Mouse (Mus musculus) forebrain, postnatal 0 days (tissue): ENCODE data around the gene Senp7. TPM values are rescaled to one million over a fixed set of nuclear protein-coding genes. Genes with fewer than 3 reads are reported as not detected.

Source experiments
- ATAC-seq: fragments of 200-750 bp; cut with Nextera tagmentation; 2 replicates; pipeline ENCODE4 v1.8.0; 2017; ENCODE audit warnings: mild to moderate bottlenecking, moderate library complexity
- DNase-seq: peaks from one replicate; pipeline ENCODE4 v3.0.0-alpha.2; 2015
- H3K27ac ChIP-seq: fragments of 300-500 bp; sonication (generic); 2 replicates; pipeline ENCODE4 v1.5.1; 2014; ENCODE audit warnings: low read depth, mild to moderate bottlenecking, antibody characterized with exemption, low read length, moderate library complexity, mixed read lengths
- H3K27me3 ChIP-seq: fragments of 300-500 bp; sonication (generic); 2 replicates; pipeline ENCODE4 v1.6.1; 2014; ENCODE audit warnings: mild to moderate bottlenecking, low read length, mixed read lengths; ENCODE audit not compliant: insufficient read depth
- H3K36me3 ChIP-seq: fragments of 300-500 bp; sonication (generic); 2 replicates; pipeline ENCODE4 v1.6.1; 2014; ENCODE audit warnings: mild to moderate bottlenecking, moderate library complexity; ENCODE audit not compliant: insufficient read depth
- H3K4me1 ChIP-seq: fragments of 300-500 bp; sonication (generic); 2 replicates; pipeline ENCODE4 v1.6.1; 2014; ENCODE audit warnings: antibody characterized with exemption; ENCODE audit not compliant: insufficient read depth
- H3K4me2 ChIP-seq: fragments of 300-500 bp; sonication (generic); 2 replicates; pipeline ENCODE4 v1.6.1; 2014; ENCODE audit warnings: low read depth, mild to moderate bottlenecking, moderate library complexity
- H3K4me3 ChIP-seq: fragments of 300-500 bp; sonication (generic); 2 replicates; pipeline ENCODE4 v1.5.1; 2014; ENCODE audit warnings: low read depth, low read length, mixed read lengths
- H3K9ac ChIP-seq: fragments of 300-500 bp; sonication (generic); 2 replicates; pipeline ENCODE4 v1.6.1; 2014; ENCODE audit warnings: mild to moderate bottlenecking
- H3K9me3 ChIP-seq: fragments of 300-500 bp; sonication (generic); 2 replicates; pipeline ENCODE4 v1.6.1; 2016; ENCODE audit warnings: low read length
- CTCF ChIP-seq: sonication (generic); IDR thresholded peaks from 2 replicates; pipeline ENCODE4 v1.5.1; 2016; ENCODE audit warnings: antibody characterized with exemption, control low read depth, low read depth
- WGBS: fragments of 180-500 bp; shearing (Covaris S2); extraction: QIAGEN DNeasy Blood & Tissue Kit; methylation state at CpG from one replicate; pipeline ENCODE4 v1.1.7; 2014; 5-methylcytosine and 5-hydroxymethylcytosine counted together
- polyA plus RNA-seq: library from polyadenylated mRNA; unstranded; fragments of >200 nt; fragmentation: Nextera tagmentation; extraction: Ambion mirVana; gene quantifications from 2 replicates; pipeline ENCODE4 v1.2.1, GENCODE M21; 2015
- total RNA-seq: library from RNA; depleted of rRNA; stranded (reverse); fragments of >200 nt; gene quantifications from 2 replicates; pipeline ENCODE4 v1.2.3, GENCODE M21; 2014

Gene Senp7
- total and polyA plus RNA-seq, 2 experiments from 2014 or later: 32.8 to 35.0 TPM

- peak overlapping the region; percentile 83 for H3K4me3 ChIP-seq
- H3K9me3 ChIP-seq: no peaks in the 10 kb centered on the region
- peaks cover 12% of the 10 kb centered on the region; the same call in 1 of the 2 replicates for H3K36me3 ChIP-seq
- peaks cover 16% of the 10 kb centered on the region for H3K4me1 ChIP-seq
- peak overlapping the region; percentile 75 for H3K9ac ChIP-seq
- no peak for TF ChIP-seq CTCF
- WGBS: 34% methylated on average over 12 of the region's 12 CpGs
- H3K27me3 ChIP-seq: no peaks in the 10 kb centered on the region
- DNase-seq: no peak
- peak overlapping the region; percentile 62 for H3K4me2 ChIP-seq
- no peak for ATAC-seq
- H3K27ac ChIP-seq: no peak overlapping the region
Observed at GRCm38 (mm10) chr16:56027854-56028629, 20.1 kb upstream of the Senp7 start.

DNA sequence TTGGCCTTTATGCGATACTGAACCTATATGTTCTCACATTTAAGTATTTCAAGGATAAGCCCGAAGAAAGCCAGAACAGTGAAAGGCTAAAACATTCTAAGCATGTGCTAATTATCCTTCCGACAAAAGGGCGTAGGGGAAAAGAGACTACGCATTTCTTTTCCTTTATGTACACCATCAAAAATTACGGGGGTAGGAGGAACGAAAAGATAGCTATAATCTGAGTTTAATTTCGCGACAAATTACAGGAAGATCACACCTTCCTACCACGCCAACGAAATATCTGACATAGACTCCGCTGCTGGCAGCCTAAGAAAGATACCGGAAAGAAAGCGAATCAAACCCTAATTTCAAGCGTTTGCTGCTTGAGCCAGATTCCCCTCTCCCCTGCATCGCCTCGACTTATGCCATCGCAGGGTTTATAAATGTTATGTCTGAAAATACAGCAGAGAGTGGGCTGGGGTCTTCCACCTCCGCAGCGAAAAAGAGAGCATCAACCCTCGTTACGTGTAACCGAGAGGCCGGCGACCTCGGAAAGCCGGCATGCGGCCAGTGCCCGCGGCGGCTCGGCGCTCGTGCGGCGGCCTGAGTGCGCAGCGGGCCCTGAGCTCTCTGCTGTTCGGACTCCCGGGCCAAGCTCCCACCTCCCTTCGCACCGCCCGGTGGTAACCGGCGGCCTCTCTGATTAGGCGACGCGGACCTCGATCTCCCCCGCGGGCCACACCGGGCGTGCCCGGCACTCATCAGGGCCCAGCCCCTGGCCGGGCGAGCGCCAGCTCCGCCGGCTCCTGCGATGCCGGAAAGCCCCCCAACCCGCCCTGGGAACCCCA, 19.2 kb upstream of the Senp7 start:
- Histone ChIP-seq H3K4me3 (peak overlapping the region; percentile 83), H3K27ac (peak overlapping the region; percentile 90), H3K4me2 (peak overlapping the region; percentile 62), H3K9ac (peak overlapping the region; percentile 75), H3K36me3 (peaks cover 16% of the 10 kb centered on the region), H3K9me3 (no peaks in the 10 kb centered on the region), H3K27me3 (no peaks in the 10 kb centered on the region), H3K4me1 (peaks cover 16% of the 10 kb centered on the region)
- ATAC-seq (peak; percentile 74), DNase-seq (peak; percentile 75)
- WGBS: under 1% methylated on average over 62 of the region's 62 CpGs
- TF ChIP-seq CTCF: no peak

DNA sequence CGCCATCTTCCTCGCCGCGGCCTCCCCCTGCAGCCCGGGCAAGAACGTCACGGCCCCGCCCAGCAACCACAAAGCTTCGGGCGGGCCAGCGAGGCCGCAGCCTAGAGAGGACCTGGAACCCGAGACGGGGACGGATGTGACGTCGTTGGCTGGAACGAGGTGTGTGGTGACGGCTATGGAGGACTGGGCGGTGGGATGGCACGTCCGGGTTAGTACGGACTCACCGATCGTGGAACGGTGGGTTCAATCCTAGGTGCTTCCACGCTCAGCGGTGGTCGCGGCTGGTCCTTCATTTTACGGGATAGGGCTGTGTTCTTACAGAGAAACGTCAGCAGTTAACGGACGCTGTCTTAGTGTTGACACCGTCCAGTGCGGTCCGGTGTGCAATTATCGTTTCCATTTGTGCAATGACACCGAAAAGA, 18.5 kb upstream of the Senp7 start, which contains the start of gene Pcnp:
Pcnp (minus strand) TSS at position 79 of the 422 bp plus-strand sequence.
- DNase-seq (peak; percentile 99), ATAC-seq (peak; percentile 100)
- peaks cover 21% of the 10 kb centered on the region for H3K36me3 ChIP-seq
- WGBS: 1% methylated on average over 39 of the region's 39 CpGs
- H3K27ac ChIP-seq: peak within 1 kb of the TSS; percentile 90
- peak within 1 kb of the TSS; percentile 75 for H3K9ac ChIP-seq
- peak; percentile 12; the same call in 1 of the 2 replicates for TF ChIP-seq CTCF
- H3K4me1 ChIP-seq: peaks cover 16% of the 10 kb centered on the region
- H3K27me3 ChIP-seq: no peaks in the 10 kb centered on the region
- H3K9me3 ChIP-seq: no peaks in the 10 kb centered on the region
- peak within 1 kb of the TSS; percentile 83 for H3K4me3 ChIP-seq
- peak within 1 kb of the TSS; percentile 64 for H3K4me2 ChIP-seq

- no peak for ATAC-seq
Observed at GRCm38 (mm10) chr16:56034566-56034965, 13.6 kb upstream of the Senp7 start.

GRCm38 (mm10) chr16:56036501-56036900, 11.6 kb upstream of the Senp7 start:
- no peak for DNase-seq
- TF ChIP-seq CTCF: no peak
- peak overlapping the region; percentile 79; the same call in 1 of the 2 replicates for H3K9ac ChIP-seq
- no peak overlapping the region for H3K27ac ChIP-seq
- no peak for ATAC-seq
- H3K27me3 ChIP-seq: no peaks in the 10 kb centered on the region
- H3K36me3 ChIP-seq: peaks cover 23% of the 10 kb centered on the region
- peaks cover 12% of the 10 kb centered on the region for H3K4me1 ChIP-seq
- H3K9me3 ChIP-seq: no peaks in the 10 kb centered on the region
- WGBS: 64% methylated on average over 6 of the region's 6 CpGs
- H3K4me3 ChIP-seq: peak overlapping the region; percentile 80
- H3K4me2 ChIP-seq: peak overlapping the region; percentile 62

More at GRCm38 (mm10) chr16:56034566-56034965, 13.6 kb upstream of the Senp7 start:
- no peak overlapping the region for H3K9ac ChIP-seq
- 96% methylated on average over 6 of the region's 6 CpGs for WGBS
- no peak for DNase-seq
- no peak for TF ChIP-seq CTCF
- peaks cover 16% of the 10 kb centered on the region for H3K4me1 ChIP-seq
- no peak overlapping the region for H3K4me3 ChIP-seq
- no peak overlapping the region for H3K4me2 ChIP-seq
- no peaks in the 10 kb centered on the region for H3K27me3 ChIP-seq
- peaks cover 23% of the 10 kb centered on the region for H3K36me3 ChIP-seq
- H3K27ac ChIP-seq: no peak overlapping the region
- no peaks in the 10 kb centered on the region for H3K9me3 ChIP-seq

DNA sequence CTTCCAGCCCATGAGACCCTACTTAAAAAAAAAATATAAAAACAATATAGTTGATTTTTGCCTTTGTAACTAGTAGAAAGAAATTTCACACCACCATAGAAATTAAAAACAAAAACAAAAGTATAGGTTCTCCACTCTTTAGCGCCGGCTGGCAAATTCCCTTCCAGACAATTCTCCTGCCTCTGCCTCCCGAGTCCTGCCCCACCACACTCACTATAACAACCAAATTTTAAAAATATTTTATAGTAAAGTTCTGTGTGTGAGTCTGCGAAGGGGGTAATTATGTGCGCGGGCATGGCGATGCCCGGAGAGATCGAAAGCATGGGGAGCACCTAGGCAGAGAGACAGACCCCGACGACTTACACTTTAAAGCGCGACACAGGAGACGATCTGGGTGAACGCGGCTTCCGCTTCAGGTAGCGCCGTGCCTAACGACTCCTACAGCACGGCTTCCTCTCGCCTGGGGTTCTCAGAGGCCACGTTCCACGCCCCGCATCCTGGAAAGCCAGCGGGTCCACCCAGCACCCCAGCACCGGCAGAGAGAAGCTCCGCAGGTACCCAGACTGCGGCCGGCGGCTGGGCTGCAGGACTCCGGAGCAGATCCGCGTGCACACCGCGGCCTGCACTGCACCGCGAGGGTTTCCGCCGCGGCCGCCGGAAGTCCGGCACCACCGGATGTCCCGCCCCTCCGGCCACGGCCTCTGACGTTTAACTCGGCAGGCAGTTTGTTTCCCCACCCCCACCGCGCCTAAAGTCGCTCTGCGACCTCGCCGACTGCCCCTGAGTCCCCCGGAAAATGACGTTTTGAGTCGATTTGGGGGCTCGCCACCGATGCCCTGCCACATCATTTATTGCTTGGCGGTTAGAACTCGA, 10.8 kb upstream of the Senp7 start, which contains the start of gene Trmt10c:
Trmt10c (minus strand) TSS at position 682 of the 873 bp plus-strand sequence.
- DNase-seq: peak; percentile 95
- TF ChIP-seq CTCF: no peak
- H3K9me3 ChIP-seq: no peaks in the 10 kb centered on the region
- peak within 1 kb of the TSS; percentile 96 for H3K27ac ChIP-seq
- peaks cover 12% of the 10 kb centered on the region for H3K4me1 ChIP-seq
- no peaks in the 10 kb centered on the region for H3K27me3 ChIP-seq
- ATAC-seq: peak; percentile 99
- peaks cover 17% of the 10 kb centered on the region for H3K36me3 ChIP-seq
- WGBS: under 1% methylated on average over 63 of the region's 63 CpGs
- H3K4me3 ChIP-seq: peak within 1 kb of the TSS; percentile 80
- peak within 1 kb of the TSS; percentile 62 for H3K4me2 ChIP-seq
- H3K9ac ChIP-seq: peak within 1 kb of the TSS; percentile 79
